Mouse (Mus musculus) hindbrain, embryonic 10.5 days (tissue): ENCODE measurements around the gene Ppm1n. TPM values are rescaled to one million over a fixed set of nuclear protein-coding genes. Genes with fewer than 3 reads are reported as not detected.
"Not testable (repeated sequence)": the region's sequence is repeated elsewhere in the genome, so short reads cannot be mapped to it uniquely, and the experiment has no call there.

Source experiments
- DNase-seq: peaks from one replicate; pipeline ENCODE4 v3.0.0-alpha.2; 2017; ENCODE audit warnings: low spot score
- H3K27ac ChIP-seq: fragments of 300-500 bp; sonication (generic); 2 replicates; pipeline ENCODE4 v1.5.1; 2016; ENCODE audit warnings: mild to moderate bottlenecking, moderate library complexity
- H3K27me3 ChIP-seq: fragments of 300-500 bp; sonication (generic); 2 replicates; pipeline ENCODE4 v1.6.1; 2016; ENCODE audit warnings: mild to moderate bottlenecking; ENCODE audit not compliant: poor library complexity, insufficient read depth, severe bottlenecking
- H3K36me3 ChIP-seq: fragments of 300-500 bp; sonication (generic); 2 replicates; pipeline ENCODE4 v1.6.1; 2016; ENCODE audit warnings: mild to moderate bottlenecking, moderate library complexity
- H3K4me1 ChIP-seq: fragments of 300-500 bp; sonication (generic); replicated peaks from 2 replicates; pipeline ENCODE4 v1.6.1; 2016; ENCODE audit warnings: mild to moderate bottlenecking
- H3K4me3 ChIP-seq: fragments of 300-500 bp; sonication (generic); 2 replicates; pipeline ENCODE4 v1.5.1; 2016; ENCODE audit warnings: mild to moderate bottlenecking, moderate library complexity
- H3K9me3 ChIP-seq: fragments of 300-500 bp; sonication (generic); 2 replicates; pipeline ENCODE4 v1.6.1; 2016; ENCODE audit warnings: mild to moderate bottlenecking, moderate library complexity
- WGBS: fragments of 180-500 bp; shearing (Covaris S2); methylation state at CpG from one replicate; pipeline ENCODE4 v1.1.7; 2016; 5-methylcytosine and 5-hydroxymethylcytosine counted together
- polyA plus RNA-seq: library from polyadenylated mRNA; unstranded; fragments of >200 nt; fragmentation: Nextera tagmentation; extraction: Ambion mirVana; gene quantifications from 2 replicates; pipeline ENCODE4 v1.2.1, GENCODE M21; 2016

Gene Ppm1n
- polyA plus RNA-seq, 1 experiment from 2014 or later = 0.30 TPM

DNA sequence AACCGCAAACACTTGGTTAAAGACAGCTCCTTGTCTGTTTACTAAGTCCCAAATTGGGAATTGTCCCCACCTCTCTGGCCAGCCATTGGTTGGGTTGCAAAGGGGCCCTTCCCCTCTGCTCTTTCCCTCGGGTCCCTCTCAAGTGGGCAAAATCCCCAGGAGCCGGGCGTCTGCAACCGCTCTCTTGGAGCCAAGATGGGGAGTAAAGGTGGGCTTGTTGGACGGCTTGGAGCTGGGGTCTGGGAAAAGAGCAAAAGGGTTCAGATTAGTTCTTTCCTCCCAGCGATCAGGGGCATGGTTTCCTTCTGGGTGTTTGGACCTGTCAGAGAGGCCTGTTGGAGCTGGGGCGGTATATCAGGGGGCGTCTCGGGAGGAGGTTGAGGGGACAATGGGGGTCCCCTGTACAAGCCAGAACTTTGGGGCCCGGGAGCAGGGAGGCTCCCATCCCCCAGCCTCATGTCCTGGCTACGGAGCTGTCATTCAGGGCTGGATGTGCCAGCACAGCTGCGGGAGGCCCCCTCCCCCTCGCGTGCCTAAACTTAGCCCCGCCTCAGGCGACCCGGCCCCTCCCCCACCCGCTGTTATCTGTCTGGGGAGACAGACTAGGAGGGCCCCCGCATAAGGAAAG, 11.2 kb upstream of the Ppm1n start:
- 1% methylated on average over 20 of the region's 20 CpGs for WGBS

DNA sequence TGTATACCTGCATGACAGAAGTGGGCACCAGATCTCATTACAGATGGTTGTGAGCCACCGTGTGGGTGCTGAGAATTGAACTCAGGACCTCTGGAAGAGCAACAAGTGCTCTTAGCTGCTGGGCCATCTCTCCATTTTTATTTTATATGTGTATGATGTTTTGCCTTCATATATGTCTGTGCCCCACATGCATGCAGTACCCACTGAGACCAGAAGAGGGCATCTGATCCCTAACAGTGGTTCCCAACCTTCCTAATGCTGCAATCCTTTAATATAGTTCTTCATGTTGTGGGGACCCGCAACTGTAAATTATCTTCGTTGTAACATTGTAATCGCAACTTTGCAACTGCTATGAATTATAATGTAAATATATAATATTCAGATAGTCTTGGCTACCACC, 4.9 kb upstream of the Ppm1n start:
- peaks cover 18% of the 10 kb centered on the region for H3K4me1 ChIP-seq
- no peak overlapping the region for H3K27ac ChIP-seq
- no peak overlapping the region for H3K4me3 ChIP-seq
- peak; percentile 66 for DNase-seq
- 28% methylated on average over 4 of the region's 4 CpGs for WGBS
- peaks cover 31% of the 10 kb centered on the region for H3K36me3 ChIP-seq
- 0 out of 2 replicates have a peak, but pooled peaks cover 3% of the 10 kb centered on the region for H3K9me3 ChIP-seq
- H3K27me3 ChIP-seq = peaks cover 36% of the 10 kb centered on the region

More for the DNA sequence above, 11.2 kb upstream of the Ppm1n start:
- DNase-seq = peak; percentile 55
- H3K27me3 ChIP-seq = no peaks in the 10 kb centered on the region
- peak overlapping the region; percentile 76 for H3K27ac ChIP-seq
- H3K9me3 ChIP-seq = no peaks in the 10 kb centered on the region
- H3K36me3 ChIP-seq = peaks cover 42% of the 10 kb centered on the region
- peak overlapping the region; percentile 43 for H3K4me3 ChIP-seq
- H3K4me1 ChIP-seq = peaks cover 25% of the 10 kb centered on the region

DNA sequence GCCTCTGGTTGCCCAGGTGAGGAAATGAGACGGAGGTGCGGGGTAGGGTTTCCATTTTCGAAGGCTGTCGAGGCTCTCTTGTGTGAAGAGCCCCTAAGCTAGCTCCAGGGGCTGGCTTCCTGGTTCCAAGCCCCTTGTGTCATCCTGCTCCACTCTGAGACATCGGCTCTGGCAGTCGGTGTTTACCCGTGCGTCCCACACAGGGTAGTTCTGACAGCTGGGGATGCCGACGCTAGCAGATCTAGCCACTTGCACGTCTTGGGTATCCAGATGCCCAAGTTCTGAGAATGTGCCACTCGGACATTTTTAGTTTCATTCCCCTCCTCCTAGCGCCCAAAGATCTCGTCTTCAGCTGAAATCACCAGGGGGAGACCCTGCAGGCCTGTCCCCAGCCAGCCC, 3.5 kb upstream of the Ppm1n start:
- H3K4me1 ChIP-seq = peaks cover 27% of the 10 kb centered on the region
- no peak for DNase-seq
- peak overlapping the region; percentile 91 for H3K4me3 ChIP-seq
- H3K27ac ChIP-seq = peak overlapping the region; percentile 94; the same call in 1 of the 2 replicates
- H3K36me3 ChIP-seq = peaks cover 21% of the 10 kb centered on the region
- 37% methylated on average over 14 of the region's 14 CpGs for WGBS
- 0 out of 2 replicates have a peak, but pooled peaks cover 3% of the 10 kb centered on the region for H3K9me3 ChIP-seq
- H3K27me3 ChIP-seq = peaks cover 49% of the 10 kb centered on the region

DNA sequence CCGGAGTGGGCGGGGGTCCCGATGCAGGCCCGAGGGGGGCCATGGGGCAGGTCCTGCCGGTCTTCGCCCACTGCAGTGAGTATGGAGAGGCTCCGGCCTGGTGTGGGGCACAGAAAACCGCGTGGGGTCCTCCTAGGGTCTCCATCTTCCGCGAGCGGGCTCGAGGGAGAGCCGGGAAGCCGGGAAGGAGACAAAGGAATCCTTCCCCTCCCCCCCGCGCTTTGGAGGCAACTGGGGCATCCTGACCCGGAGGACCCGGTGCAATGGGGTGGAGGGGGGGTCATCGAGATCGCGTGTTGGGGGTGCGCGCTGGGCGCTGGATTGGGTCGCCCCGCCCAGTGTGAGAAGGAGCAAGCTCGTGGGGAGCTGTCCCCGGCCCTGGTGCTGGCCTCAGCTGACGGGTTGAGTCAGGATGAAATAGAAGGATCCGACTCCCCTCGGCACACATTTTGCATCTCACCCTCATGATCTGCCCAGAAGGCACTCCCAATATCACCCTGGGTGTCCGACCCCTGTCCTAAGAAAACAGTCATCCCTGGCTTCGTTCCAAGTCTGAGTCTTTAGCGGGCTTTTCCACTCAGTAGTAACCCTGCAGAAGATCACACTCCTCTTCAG, 3.0 kb upstream of the Ppm1n start:
- H3K27me3 ChIP-seq = peaks cover 54% of the 10 kb centered on the region

DNA sequence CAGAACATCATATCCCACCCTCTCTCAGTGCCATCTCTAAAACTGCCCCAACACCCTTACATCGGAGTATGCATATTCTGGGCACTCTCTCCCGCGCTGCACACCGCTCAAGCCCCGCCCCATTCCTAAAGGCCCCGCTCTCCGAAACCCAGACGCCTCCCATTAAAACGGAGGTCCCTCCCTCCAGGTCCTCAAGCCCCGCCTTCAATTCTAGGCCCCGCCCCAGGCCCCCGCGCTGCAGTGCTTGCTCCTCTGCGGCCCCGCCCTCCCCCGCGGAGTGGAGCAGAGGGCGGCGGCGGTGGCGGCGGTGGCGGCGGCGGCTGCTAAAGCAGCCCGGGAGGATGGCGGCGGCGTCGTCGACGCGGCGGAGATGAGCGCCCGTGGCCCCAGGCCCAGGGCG, 2.5 kb upstream of the Ppm1n start, which contains the start of gene Rtn2:
TSS of gene Rtn2 (plus strand) at position 240 of the 400 bp plus-strand sequence.
- under 1% methylated on average over 37 of the region's 37 CpGs for WGBS
- peak within 1 kb of the TSS; percentile 91 for H3K4me3 ChIP-seq
- 0 out of 2 replicates have a peak, but pooled peaks cover 3% of the 10 kb centered on the region for H3K9me3 ChIP-seq
- DNase-seq = peak; percentile 90
- peaks cover 59% of the 10 kb centered on the region for H3K27me3 ChIP-seq
- peaks cover 12% of the 10 kb centered on the region for H3K36me3 ChIP-seq
- H3K4me1 ChIP-seq = peaks cover 27% of the 10 kb centered on the region
- H3K27ac ChIP-seq = peak within 1 kb of the TSS; percentile 94

More for the DNA sequence above, 3.0 kb upstream of the Ppm1n start:
- DNase-seq = peak; percentile 72
- Histone ChIP-seq H3K36me3 (peaks cover 17% of the 10 kb centered on the region), H3K4me1 (peaks cover 27% of the 10 kb centered on the region), H3K9me3 (0 out of 2 replicates have a peak, but pooled peaks cover 3% of the 10 kb centered on the region), H3K27ac (peak overlapping the region; percentile 94), H3K4me3 (peak overlapping the region; percentile 91)
- 1% methylated on average over 35 of the region's 35 CpGs for WGBS

DNA sequence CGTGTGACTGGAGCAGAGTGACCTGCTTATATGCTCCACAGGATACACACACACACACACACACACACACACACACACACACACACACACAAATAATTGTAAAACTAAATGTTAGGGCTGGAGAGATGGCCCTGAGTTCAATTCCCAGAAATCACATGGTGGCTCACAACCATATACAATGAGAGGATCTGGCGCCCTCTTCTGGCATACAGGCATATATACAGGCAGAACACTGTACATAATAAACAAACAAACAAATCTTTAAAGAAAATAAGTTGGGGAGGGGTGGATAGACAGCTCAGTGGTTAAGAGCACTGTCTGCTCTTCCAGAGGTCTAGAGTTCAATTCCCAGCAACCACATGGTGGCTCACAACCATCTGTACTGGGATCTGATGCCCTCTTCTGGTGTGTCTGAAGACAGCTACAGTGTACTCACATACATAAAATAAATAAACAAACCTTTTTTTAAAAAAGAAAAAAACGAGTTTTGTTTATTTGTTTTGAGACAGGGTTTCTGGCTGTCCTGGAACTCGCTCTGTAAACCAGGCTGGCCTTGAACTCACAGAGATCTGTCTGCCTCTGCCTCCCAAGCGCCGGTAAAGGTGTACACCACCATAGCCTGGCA, 1.9 kb upstream of the Ppm1n start:
- H3K36me3 ChIP-seq, H3K9me3 ChIP-seq, DNase-seq, H3K27ac ChIP-seq: not testable (repeated sequence)
- peaks cover 65% of the 10 kb centered on the region for H3K27me3 ChIP-seq
- peaks cover 27% of the 10 kb centered on the region for H3K4me1 ChIP-seq
- peak overlapping the region; percentile 91 for H3K4me3 ChIP-seq
- 34% methylated on average over 6 of the region's 6 CpGs for WGBS

DNA sequence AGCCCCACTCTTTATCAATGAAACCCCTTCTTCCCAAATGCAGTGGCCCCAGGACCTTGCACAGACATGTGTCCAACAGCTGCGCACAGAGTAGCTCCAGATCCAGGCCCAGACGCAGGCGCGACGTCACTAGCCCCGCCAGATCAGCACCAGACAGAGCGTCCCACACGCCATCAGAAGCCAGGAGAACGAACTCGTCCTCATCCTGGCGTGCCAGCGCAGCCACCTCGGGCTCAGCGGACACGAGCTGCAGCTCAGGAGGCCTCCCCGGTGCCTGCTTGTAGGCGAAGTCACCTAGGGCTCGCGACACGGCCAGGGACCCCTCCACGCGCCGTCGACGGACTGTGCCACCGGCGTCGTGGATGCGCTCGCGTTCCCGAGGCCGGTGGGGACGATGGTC, 812 bp downstream of the Ppm1n start:
- 0 out of 2 replicates have a peak, but pooled peaks cover 3% of the 10 kb centered on the region for H3K9me3 ChIP-seq
- no peak overlapping the region for H3K27ac ChIP-seq
- DNase-seq = no peak
- no peaks in the 10 kb centered on the region for H3K36me3 ChIP-seq
- H3K4me3 ChIP-seq = peak overlapping the region; percentile 43
- H3K27me3 ChIP-seq = peaks cover 65% of the 10 kb centered on the region
- peaks cover 27% of the 10 kb centered on the region for H3K4me1 ChIP-seq
- 2% methylated on average over 34 of the region's 34 CpGs for WGBS

DNA sequence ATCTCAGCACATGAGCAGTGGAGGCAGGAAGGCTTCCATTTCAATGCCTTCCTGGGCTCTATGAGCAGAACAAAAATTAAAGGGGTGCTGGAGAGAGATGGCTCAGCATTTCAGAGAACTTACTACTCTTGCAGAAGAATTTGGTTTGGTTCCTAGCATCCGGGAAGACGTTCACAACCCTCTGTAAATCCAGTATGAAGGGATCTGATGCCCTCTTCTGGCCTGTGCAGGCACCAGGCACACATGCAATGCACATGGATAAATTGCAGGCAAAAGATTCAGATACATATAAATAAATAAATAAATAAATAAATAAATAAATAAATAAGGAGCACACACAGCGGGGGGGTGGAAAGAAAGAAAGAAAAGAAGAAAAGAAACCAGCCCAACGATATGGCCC, 3.6 kb downstream of the Ppm1n start:
- Histone ChIP-seq H3K36me3 (no peaks in the 10 kb centered on the region), H3K4me1 (peaks cover 17% of the 10 kb centered on the region), H3K27me3 (peaks cover 45% of the 10 kb centered on the region), H3K4me3 (no peak overlapping the region), H3K9me3 (no peaks in the 10 kb centered on the region), H3K27ac (no peak overlapping the region)
- no peak for DNase-seq
- 45% methylated on average over 4 of the region's 4 CpGs for WGBS

DNA sequence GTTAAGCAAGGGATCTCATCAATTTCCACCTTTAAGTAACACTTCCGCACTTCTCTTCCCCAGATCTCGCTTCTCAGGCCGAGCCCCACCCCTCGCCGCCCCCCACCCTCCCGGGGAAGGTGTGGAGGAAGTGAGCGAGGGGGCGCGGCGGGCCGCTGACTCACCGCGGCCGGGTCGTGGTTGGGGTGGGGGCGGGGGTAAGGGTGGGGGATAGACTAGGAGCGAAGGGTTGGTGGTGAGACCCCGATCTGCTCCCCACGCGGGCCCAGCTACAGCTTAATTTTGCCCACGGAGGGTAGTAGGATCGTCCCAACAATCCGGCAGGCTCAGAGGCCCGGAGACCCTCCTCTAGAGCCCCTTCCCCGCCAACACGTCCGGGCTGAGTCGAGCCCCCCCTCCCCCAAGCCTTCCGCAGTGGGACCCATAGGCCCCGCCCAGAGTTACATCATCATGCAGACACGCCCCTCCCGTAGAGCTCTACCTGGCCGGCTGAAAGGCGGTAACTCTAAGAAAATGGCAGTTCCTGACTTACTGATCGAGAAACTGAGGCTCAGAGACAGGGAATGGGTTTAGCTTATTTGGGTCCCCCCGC, 7.6 kb downstream of the Ppm1n start:
- Histone ChIP-seq H3K27me3 (peaks cover 5% of the 10 kb centered on the region), H3K4me1 (peaks cover 34% of the 10 kb centered on the region), H3K9me3 (no peaks in the 10 kb centered on the region), H3K36me3 (peaks cover 9% of the 10 kb centered on the region), H3K4me3 (peak overlapping the region; percentile 99), H3K27ac (peak overlapping the region; percentile 95)
- DNase-seq = peak; percentile 82
- WGBS = under 1% methylated on average over 36 of the region's 36 CpGs

DNA sequence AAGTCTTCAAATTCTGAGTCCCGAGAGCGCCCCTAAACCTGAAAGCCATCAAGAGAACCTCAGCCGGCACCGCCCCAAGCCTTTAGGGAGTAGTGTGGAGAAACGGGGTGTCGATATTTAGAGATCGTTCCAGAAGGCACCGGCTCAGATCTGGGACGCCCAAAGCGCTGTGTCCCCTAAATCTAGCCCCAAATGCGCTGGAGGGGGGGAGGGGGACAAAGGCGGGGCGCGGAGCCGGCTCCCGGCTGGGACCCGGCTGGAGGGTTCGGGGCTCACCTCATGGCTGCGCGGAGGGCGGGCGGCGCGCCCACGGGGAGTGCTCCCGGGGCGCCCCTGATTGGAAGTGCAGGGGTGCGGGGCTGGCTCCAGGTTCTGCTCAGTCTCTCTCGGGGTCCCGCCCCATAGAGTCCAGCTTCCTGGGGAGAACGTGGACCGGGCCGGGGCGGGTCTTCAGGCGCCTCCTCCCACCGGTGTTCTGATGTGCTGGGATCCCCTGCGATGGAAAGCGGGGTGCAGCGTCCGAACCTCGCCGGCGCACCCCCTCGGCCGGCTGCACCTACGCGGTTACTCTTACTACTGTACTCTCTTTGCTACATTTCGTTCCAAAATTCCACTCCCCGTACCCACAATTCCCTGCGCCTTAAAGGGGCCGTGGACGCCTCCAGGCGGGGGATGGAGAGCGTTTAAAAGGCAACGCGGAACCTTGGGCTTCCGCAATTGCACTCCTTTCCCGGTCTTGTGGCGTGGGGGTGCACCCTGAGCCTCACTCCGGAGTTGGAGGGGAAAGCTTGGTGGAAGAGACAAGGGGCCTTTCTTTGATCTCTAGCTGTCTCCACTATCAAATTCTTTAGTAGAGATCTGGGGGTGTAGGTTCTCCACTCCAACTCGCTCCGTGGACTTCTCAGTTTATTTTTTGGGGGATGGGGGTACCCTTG, 8.4 kb downstream of the Ppm1n start, which contains the start of gene Vasp:
TSS of gene Vasp (minus strand) at position 580 of the 935 bp plus-strand sequence.
- peak within 1 kb of the TSS; percentile 95 for H3K27ac ChIP-seq
- peaks cover 41% of the 10 kb centered on the region for H3K4me1 ChIP-seq
- H3K27me3 ChIP-seq = no peaks in the 10 kb centered on the region
- H3K36me3 ChIP-seq = peaks cover 13% of the 10 kb centered on the region
- H3K4me3 ChIP-seq = peak within 1 kb of the TSS; percentile 99
- DNase-seq = peak; percentile 85
- under 1% methylated on average over 62 of the region's 62 CpGs for WGBS
- no peaks in the 10 kb centered on the region for H3K9me3 ChIP-seq

DNA sequence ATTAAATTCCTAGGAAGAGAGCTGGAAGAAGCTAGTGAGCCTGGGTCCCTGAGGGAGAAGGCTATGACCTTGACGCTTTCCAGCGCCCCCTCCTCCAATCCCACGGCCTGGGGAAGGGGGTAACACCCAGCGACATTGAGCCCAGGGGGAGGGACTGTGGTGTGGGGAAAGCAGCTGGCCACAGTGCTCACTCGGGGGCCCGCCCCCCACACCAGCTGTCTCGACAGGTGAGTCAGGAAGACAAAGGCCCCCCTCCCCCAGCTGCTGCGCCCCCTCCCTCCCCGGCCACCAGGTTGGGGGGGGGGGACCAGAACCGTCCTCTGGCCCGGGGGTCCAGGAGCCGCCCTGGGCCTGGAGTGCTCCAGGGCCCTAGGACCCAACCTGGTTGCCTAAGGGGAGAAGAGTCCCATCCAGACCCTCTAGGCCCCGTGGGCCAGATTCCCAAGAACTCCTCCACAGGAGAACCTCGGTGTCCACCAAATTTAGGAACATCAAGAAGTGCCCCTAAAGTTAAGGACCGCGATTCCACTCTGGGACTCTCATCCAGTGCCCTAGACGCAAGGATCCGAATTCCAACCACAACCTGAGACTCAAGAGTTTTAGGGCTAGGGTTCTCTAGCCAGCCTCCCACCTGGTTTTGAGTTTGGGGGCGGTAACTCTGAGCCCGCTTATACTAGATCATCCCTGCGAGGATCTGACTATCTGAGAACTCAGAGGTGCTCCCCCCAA, 9.2 kb downstream of the Ppm1n start:
- Histone ChIP-seq H3K27me3 (no peaks in the 10 kb centered on the region), H3K36me3 (peaks cover 21% of the 10 kb centered on the region), H3K27ac (peak overlapping the region; percentile 95), H3K4me1 (peaks cover 46% of the 10 kb centered on the region), H3K4me3 (peak overlapping the region; percentile 99), H3K9me3 (no peaks in the 10 kb centered on the region)
- DNase-seq = peak; percentile 28
- under 1% methylated on average over 21 of the region's 21 CpGs for WGBS
